Mouse (Mus musculus) erythroblast, embryonic 14.5 days (primary cell): Measurements from ENCODE around the gene Actr1b.

Source experiments
- GATA1 ChIP-seq: IDR thresholded peaks from 2 replicates; pipeline ENCODE4 v1.6.1; 2012; ENCODE audit warnings: low read length, inconsistent platforms, mixed read lengths
- TAL1 ChIP-seq: IDR thresholded peaks from 3 replicates; pipeline ENCODE4 v1.6.1; 2012; ENCODE audit warnings: low read length, inconsistent platforms, mixed read lengths

- no peak for TF ChIP-seq GATA1
- no peak for TF ChIP-seq TAL1
These were observed 25.0 kb upstream of the Actr1b start for GRCm38 (mm10) chr1:36739231-36739630.
